Mouse (Mus musculus) lung, postnatal 0 days (tissue): ENCODE data around the gene Gnao1. TPM values are rescaled to one million over a fixed set of nuclear protein-coding genes. Genes with fewer than 3 reads are reported as not detected.

ENCODE experiments used
- ATAC-seq: fragments of 200-750 bp; cut with Nextera tagmentation; 2 replicates; pipeline ENCODE4 v1.8.0; 2017; ENCODE audit warnings: moderate library complexity
- DNase-seq: peaks from one replicate; pipeline ENCODE4 v3.0.0-alpha.2; 2016; ENCODE audit warnings: low spot score
- H3K27ac ChIP-seq: fragments of 300-500 bp; sonication (generic); 2 replicates; pipeline ENCODE4 v1.5.1; 2014; ENCODE audit warnings: antibody characterized with exemption, mild to moderate bottlenecking, low read length, mixed read lengths
- H3K27me3 ChIP-seq: fragments of 300-500 bp; sonication (generic); replicated peaks from 2 replicates; pipeline ENCODE4 v1.6.1; 2014; ENCODE audit warnings: low read length, mixed read lengths; ENCODE audit not compliant: insufficient read depth
- H3K36me3 ChIP-seq: fragments of 300-500 bp; sonication (generic); 2 replicates; pipeline ENCODE4 v1.6.1; 2014; ENCODE audit warnings: low read length, mixed read lengths; ENCODE audit not compliant: insufficient read depth
- H3K4me1 ChIP-seq: fragments of 300-500 bp; sonication (generic); 2 replicates; pipeline ENCODE4 v1.6.1; 2014; ENCODE audit warnings: antibody characterized with exemption, low read depth, low read length, mixed read lengths; ENCODE audit not compliant: insufficient read depth
- H3K4me2 ChIP-seq: fragments of 300-500 bp; sonication (generic); replicated peaks from 2 replicates; pipeline ENCODE4 v1.6.1; 2014; ENCODE audit warnings: low read depth, mild to moderate bottlenecking, low read length, moderate library complexity, mixed read lengths
- H3K4me3 ChIP-seq: fragments of 300-500 bp; sonication (generic); 2 replicates; pipeline ENCODE4 v1.5.1; 2014; ENCODE audit warnings: low read depth, low read length
- H3K9ac ChIP-seq: fragments of 300-500 bp; sonication (generic); replicated peaks from 2 replicates; pipeline ENCODE4 v1.6.1; 2014; ENCODE audit warnings: low read depth, mild to moderate bottlenecking
- H3K9me3 ChIP-seq: fragments of 300-500 bp; sonication (generic); 2 replicates; pipeline ENCODE4 v1.6.1; 2016; ENCODE audit warnings: low read length, mixed read lengths
- CTCF ChIP-seq: IDR thresholded peaks from 2 replicates; pipeline ENCODE4 v1.5.1; 2016; ENCODE audit warnings: antibody characterized with exemption, mild to moderate bottlenecking
- EP300 ChIP-seq: IDR thresholded peaks from 2 replicates; pipeline ENCODE4 v1.6.1; 2016; ENCODE audit warnings: antibody characterized with exemption, mild to moderate bottlenecking, control low read depth
- WGBS: fragments of 180-500 bp; shearing (Covaris S2); extraction: QIAGEN DNeasy Blood & Tissue Kit; methylation state at CpG from one replicate; pipeline ENCODE4 v1.1.7; 2014; 5-methylcytosine and 5-hydroxymethylcytosine counted together
- polyA plus RNA-seq: library from polyadenylated mRNA; unstranded; fragments of >200 nt; fragmentation: Nextera tagmentation; extraction: Ambion mirVana; gene quantifications from 2 replicates; pipeline ENCODE4 v1.2.1, GENCODE M21; 2015

Gnao1 gene
- polyA plus RNA-seq, 1 experiment from 2014 or later = 5.9 TPM

DNA sequence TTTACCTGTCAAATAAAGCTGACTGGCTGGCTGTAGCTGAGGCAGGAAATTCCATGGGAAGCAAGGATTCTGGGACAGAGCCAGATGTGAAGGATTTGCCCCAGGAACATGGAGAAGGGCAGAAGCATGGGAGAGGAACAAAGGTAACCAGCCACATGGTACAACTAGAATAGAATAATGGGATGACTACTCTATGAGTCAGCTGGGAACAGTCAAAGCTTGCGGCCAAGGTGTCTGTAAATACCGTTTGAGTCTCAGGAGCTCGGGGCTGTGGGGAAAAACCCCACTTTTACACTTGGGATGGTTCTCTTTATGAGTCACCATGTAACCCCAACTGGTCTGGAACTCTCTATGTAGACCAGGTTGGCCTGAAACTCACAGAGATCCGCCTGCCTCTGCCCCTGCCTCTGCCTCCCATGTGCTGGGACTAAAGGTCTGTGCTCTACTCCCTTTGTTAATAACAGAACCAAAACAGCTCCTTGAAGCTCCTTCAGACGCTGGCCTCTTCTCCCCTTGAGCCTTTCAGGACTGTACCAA lies 172.0 kb downstream of the Gnao1 start:
- ATAC-seq = no peak
- WGBS = 87% methylated on average over 5 of the region's 5 CpGs
- Histone ChIP-seq H3K9me3 (no peaks in the 10 kb centered on the region), H3K27me3 (no peaks in the 10 kb centered on the region), H3K27ac (no peak overlapping the region), H3K36me3 (peaks cover 36% of the 10 kb centered on the region; the same call in 1 of the 2 replicates), H3K4me2 (no peak overlapping the region), H3K4me3 (no peak overlapping the region), H3K4me1 (no peaks in the 10 kb centered on the region), H3K9ac (no peak overlapping the region)
- DNase-seq = no peak
- TF ChIP-seq CTCF = no peak
- no peak for TF ChIP-seq EP300

- WGBS = 81% methylated on average over 3 of the region's 3 CpGs
- Histone ChIP-seq H3K9me3 (no peaks in the 10 kb centered on the region), H3K9ac (no peak overlapping the region), H3K36me3 (peaks cover 27% of the 10 kb centered on the region; the same call in 1 of the 2 replicates), H3K27ac (no peak overlapping the region), H3K4me3 (no peak overlapping the region), H3K27me3 (no peaks in the 10 kb centered on the region), H3K4me1 (no peaks in the 10 kb centered on the region), H3K4me2 (no peak overlapping the region)
- no peak for ATAC-seq
- DNase-seq = no peak
- TF ChIP-seq EP300 = no peak
- peak; percentile 39 for TF ChIP-seq CTCF
These were observed 174.1 kb downstream of the Gnao1 start for GRCm38 (mm10) chr8:93983827-93984226.

GRCm38 (mm10) chr8:93984731-93985130 lies 175.0 kb downstream of the Gnao1 start:
- TF ChIP-seq EP300 = no peak
- TF ChIP-seq CTCF = no peak
- H3K9ac ChIP-seq = no peak overlapping the region
- DNase-seq (no peak), ATAC-seq (no peak)
- 92% methylated on average over 3 of the region's 3 CpGs for WGBS
- H3K27me3 ChIP-seq = no peaks in the 10 kb centered on the region
- no peaks in the 10 kb centered on the region for H3K9me3 ChIP-seq
- no peak overlapping the region for H3K4me2 ChIP-seq
- H3K27ac ChIP-seq = no peak overlapping the region
- no peak overlapping the region for H3K4me3 ChIP-seq
- no peaks in the 10 kb centered on the region for H3K4me1 ChIP-seq
- peaks cover 24% of the 10 kb centered on the region; the same call in 1 of the 2 replicates for H3K36me3 ChIP-seq

DNA sequence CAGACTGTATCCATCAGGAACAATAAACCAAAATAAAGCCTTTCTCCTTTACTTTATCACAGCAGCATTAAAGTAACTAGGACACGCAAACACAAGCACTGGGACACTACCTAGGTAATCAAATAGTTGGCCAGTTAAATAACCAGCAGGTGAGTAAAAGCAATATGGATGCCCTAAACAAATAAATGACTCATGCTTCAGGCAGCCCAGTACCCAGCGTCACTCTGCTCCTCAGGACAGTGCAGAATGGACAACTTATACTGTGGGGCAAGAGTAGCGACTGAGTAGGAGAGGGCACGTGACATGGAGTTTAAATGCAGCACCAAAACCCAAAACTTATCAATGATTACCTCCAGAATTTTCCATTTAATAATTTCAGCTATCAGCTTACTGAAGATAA lies 180.0 kb downstream of the Gnao1 start:
- Histone ChIP-seq H3K27ac (no peak overlapping the region), H3K9me3 (no peaks in the 10 kb centered on the region), H3K9ac (no peak overlapping the region), H3K4me3 (no peak overlapping the region), H3K4me2 (no peak overlapping the region), H3K27me3 (no peaks in the 10 kb centered on the region), H3K36me3 (peaks cover 10% of the 10 kb centered on the region; the same call in 1 of the 2 replicates), H3K4me1 (no peaks in the 10 kb centered on the region)
- WGBS = 84% methylated on average over 4 of the region's 4 CpGs
- ATAC-seq = no peak
- no peak for TF ChIP-seq EP300
- TF ChIP-seq CTCF = no peak
- DNase-seq = no peak

GRCm38 (mm10) chr8:93998961-93999360 lies 189.2 kb downstream of the Gnao1 start:
- no peak overlapping the region for H3K4me2 ChIP-seq
- H3K9ac ChIP-seq = no peak overlapping the region
- WGBS = 91% methylated on average over 2 of the region's 2 CpGs
- no peak overlapping the region for H3K4me3 ChIP-seq
- DNase-seq = no peak
- no peaks in the 10 kb centered on the region for H3K9me3 ChIP-seq
- no peaks in the 10 kb centered on the region for H3K27me3 ChIP-seq
- peaks cover 27% of the 10 kb centered on the region; the same call in 1 of the 2 replicates for H3K36me3 ChIP-seq
- H3K27ac ChIP-seq = no peak overlapping the region
- no peaks in the 10 kb centered on the region for H3K4me1 ChIP-seq
- no peak for ATAC-seq
- TF ChIP-seq EP300 (no peak), CTCF (no peak)

GRCm38 (mm10) chr8:94004139-94004538 lies 194.4 kb downstream of the Gnao1 start:
- ATAC-seq (no peak), DNase-seq (no peak)
- no peak overlapping the region for H3K27ac ChIP-seq
- H3K4me1 ChIP-seq = no peaks in the 10 kb centered on the region
- H3K36me3 ChIP-seq = peaks cover 21% of the 10 kb centered on the region; the same call in 1 of the 2 replicates
- no peaks in the 10 kb centered on the region for H3K9me3 ChIP-seq
- TF ChIP-seq EP300 (no peak), CTCF (no peak)
- no peak overlapping the region for H3K4me3 ChIP-seq
- H3K27me3 ChIP-seq = no peaks in the 10 kb centered on the region
- WGBS = 92% methylated on average over 9 of the region's 9 CpGs
- H3K9ac ChIP-seq = no peak overlapping the region
- H3K4me2 ChIP-seq = no peak overlapping the region
